Mouse (Mus musculus) right cerebral cortex, postnatal 36 days (tissue): ENCODE results near the gene Efcab12.

Experiments used
- DNase-seq, 2 experiments: peaks; one replicate each; pipeline ENCODE4 v3.0.0; 2022; ENCODE audit warnings: low spot score in 2 of 2, mixed read lengths in 1 of 2

The Efcab12 gene

GRCm38 (mm10) chr6:115791842-115792686 is 46.1 kb downstream of the Efcab12 start:
- no peak for DNase-seq

DNA sequence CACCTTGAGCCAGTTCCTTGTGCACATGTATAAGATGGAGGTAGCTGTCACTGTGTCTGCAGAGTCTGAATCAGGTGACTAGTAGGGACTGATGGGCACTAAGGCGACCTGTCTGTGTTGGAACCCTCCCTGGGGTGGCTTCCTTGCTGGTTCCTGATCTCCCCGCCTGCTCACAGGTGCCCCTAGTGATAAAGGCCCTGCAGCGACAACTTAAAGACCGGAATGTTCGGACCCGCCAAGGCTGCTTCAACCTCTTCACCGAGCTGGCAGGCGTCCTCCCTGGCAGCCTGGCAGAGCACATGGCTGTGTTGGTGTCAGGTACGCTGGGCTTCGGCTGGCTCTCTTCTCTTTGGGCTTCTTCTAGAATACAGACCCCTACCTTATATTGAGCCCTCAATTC is 47.2 kb downstream of the Efcab12 start:
- no peak for DNase-seq

DNA sequence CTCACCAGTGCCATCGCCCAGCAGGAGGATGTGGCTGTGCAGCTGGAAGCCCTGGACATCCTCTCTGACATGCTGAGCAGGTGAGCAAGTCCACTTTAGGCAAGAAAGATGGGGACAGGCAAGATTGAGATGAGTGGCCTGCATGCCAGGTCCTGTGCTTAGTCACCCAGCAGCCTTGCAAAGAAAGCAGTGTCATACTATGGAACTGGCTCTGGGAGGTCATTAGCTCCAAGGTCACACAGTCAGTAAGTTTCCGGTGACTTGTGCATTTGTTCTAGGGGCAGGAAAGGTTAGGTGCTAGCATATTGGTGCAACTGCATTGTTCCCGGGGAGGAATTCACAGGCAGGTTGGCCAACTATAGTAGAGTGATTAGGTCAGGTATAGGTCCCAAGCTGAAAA is 55.4 kb downstream of the Efcab12 start:
- DNase-seq: no peak

DNA sequence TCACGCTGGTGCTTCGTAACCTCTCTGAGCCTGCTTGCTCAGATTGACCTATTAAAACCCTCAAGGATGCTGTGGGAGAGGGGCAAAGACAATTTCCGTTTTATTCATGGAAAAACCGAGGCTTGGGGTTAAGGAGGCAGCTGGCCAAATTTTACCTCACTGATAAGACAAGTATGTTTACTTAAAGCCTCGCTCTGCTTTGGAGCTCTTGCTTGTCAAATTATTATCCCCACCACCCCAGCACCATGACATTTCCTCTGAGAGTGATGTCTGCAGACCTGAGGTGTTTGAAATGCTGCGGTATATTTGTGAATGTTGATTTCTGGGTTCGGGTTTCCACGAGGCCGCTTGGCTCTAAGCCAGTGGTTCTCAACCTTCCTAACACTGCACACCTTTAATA is 61.8 kb downstream of the Efcab12 start:
- no peak for DNase-seq

GRCm38 (mm10) chr6:115775838-115776237 is 62.4 kb downstream of the Efcab12 start:
- no peak for DNase-seq

DNA sequence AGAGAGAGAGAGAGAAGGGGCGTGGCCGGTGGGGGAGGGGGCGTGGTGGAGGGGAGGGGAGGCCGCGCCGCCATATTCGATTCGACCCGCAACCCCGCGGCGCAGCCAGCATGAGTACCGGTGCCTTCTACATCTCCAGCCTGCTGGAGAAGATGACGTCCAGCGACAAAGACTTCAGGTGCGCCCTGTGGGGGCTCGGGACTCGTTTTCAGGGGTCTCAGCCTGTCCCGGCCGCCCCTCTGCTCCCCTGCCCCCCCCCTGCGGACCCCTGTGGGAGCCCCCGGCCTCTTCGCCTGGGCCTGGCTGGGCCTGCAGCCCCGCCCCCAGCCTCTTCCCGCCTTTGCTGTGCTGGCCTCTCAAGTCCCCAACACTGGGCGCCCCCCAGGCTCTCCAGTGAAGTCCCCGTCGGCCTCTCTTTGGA is 63.7 kb downstream of the Efcab12 start, which contains the start of gene Cand2:
Gene Cand2 (plus strand): TSS at position 38 of the 421 bp plus-strand sequence.
- no peak for DNase-seq

DNA sequence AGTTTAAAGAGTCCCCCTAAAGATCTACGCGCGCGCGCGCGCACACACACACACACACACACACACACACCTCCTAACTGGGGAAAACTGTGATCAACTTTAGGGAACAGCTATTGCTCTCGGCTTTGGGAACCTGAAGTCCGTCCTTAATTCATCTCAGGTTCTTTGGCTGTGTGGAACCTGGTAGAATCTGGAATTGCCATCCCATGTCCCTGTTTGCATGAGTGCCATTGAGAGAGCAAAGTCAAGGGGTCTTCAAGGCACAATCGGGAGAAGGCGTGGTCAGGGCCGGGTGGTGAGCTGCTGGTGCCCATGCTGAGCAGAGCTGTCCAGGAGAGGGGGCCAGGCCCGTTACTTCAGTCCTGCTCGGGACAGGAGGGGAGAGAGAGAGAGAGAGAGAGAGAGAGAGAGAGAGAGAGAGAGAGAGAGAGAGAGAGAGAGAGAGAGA is 64.2 kb downstream of the Efcab12 start:
- DNase-seq: no peak

- no peak for DNase-seq
Observed at GRCm38 (mm10) chr6:115772604-115773003, 65.6 kb downstream of the Efcab12 start.

DNA sequence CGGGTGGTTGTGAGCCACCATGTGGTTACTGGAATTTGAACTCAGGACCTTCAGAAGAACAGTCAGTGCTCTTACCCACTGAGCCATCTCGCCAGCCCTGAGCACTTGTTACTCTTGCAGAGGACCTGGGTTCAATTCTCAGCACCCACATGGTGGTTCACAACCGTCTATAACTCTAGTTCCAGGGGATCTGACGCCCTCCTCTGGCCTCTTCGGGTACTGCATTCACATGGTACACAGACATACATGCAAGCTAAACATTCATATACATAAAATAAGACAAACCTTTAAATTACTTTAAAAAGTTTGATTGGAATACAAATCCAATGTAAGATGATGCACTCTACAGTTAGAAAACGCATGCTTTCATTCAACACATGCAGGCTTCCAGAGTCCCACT is 66.0 kb downstream of the Efcab12 start:
- DNase-seq: no peak

GRCm38 (mm10) chr6:115770852-115771251 is 67.4 kb downstream of the Efcab12 start:
- DNase-seq: no peak

DNA sequence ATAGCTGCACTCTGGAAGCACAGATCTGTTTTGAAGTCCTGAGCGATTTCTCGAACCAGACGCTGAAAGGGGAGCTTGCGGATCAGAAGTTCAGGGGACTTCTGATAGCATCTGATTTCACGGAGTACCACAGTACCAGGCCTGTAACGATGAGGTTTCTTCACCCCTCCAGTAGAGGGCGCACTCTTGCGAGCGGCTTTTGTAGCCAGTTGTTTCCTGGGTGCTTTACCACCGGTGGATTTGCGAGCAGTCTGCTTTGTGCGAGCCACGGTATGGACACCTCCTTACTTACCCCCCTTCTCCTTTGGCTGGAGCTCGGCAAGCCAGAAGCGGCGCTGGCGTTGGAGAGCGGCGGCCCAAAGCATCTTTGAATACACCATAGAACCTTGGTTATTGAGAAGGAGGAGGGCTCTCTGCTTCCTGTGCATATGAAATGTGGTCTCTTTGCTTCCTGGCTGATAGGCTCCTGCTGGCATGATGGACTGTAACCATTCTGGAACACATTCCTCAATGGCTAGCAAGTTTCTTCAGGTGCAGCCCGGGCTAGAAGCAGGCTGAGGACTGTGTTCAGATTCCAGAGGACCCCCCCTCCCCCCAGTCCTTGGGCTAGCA is 68.0 kb downstream of the Efcab12 start:
- no peak for DNase-seq

DNA sequence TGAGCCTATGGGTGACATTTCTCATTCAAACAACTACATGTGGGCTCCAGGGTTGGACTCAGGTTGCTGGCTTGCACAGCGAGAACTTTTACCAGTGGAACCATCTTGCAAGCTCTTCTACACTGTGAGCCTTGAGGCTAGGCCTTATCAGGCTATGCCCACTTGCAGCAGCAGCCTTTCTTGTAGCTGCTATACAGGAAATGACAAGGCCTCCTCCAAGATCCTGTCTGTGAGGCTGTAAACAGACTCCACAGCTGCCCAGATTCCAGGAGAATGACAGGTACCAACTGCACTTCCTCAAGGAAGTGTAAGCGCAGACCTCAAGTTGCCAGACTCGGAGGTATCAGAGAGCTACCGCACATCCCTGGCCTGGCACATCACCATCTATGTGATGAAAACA is 70.0 kb downstream of the Efcab12 start:
- no peak for DNase-seq

- no peak for DNase-seq
Observed at GRCm38 (mm10) chr6:115767357-115767756, 70.9 kb downstream of the Efcab12 start.

- DNase-seq: peak in 1 of 2 experiments; percentile 12
Observed at GRCm38 (mm10) chr6:115764179-115764578, 74.0 kb downstream of the Efcab12 start.

DNA sequence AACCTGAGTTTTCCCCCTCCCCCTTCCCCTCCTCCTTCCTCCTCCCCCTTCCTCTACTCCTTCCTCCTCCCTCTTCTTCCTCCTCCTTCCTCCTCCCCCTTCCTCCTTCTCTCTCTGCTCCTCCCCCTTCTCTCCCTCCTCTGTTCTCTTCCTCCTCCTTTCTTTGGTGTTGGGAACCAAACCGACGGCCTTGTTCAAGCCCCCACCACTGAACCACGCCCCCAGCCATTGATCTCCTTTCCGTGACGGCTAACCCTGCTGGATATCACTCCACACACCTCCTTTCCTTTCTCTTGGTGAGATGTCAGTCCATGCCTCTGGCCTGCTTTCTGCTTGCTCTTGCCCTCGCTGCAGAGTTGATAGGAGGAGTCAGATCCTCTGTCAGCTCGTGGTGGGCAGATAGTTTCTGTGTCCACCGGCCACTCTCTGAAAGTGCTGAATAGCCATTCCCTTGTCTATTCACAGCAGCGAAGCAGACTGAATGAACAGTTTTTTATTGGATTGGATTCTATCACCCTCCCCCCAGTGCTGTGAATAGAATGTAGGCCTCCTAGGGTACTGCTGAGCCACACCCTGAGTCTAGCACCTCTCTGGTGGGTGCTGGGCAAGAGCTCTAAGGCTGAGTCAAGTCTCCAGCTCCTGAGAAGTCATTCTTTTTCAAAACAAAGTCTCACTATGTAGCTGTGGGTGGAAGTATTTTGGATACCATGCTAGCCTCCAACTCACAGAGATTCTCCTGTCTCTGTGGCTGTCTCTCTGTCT is 76.0 kb downstream of the Efcab12 start, which contains the start of gene Tmem40:
Gene Tmem40 (minus strand): TSS at position 416 of the 762 bp plus-strand sequence.
- peak in 1 of 2 experiments; percentile 18 for DNase-seq

GRCm38 (mm10) chr6:115760982-115761381 is 77.2 kb downstream of the Efcab12 start:
- DNase-seq: no peak
